Mouse (Mus musculus): ENCODE measurements around the gene Cxcl3. TPM values are rescaled to one million over a fixed set of nuclear protein-coding genes. Genes with fewer than 3 reads are reported as not detected.

The Cxcl3 gene
- total and polyA plus RNA-seq, 3 experiments: not detected

DNA sequence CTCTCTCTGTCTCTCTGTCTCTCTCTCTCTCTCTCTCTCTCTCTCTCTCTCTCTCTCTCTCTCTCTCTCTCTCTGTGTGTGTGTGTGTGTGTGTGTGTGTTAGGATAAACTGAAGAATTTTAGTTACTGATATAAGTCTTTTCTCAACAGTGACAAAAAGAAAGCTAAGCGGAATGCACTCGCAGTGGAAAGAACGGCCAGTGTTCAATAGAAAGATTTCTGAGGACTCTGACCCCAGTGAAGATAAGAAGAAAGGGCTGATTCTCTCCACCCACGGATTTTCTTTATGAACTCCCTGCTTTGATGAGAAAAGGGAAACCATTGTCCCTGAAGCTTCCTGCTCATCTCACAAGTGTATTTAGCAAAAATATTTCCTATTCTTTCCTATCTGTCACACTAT lies 25.6 kb upstream of the Cxcl3 start:
- Histone ChIP-seq H3K27ac (no peak overlapping the region), H3K36me3 (ENCODE audit: control insufficient read depth, insufficient read depth, low read length) (no peaks in the 10 kb centered on the region), H3K4me3 (no peak overlapping the region), H3K79me2 (replicated peaks; ENCODE audit: control insufficient read depth, insufficient read depth, low read length) (no peaks in the 10 kb centered on the region), H3K4me1 (ENCODE audit: control insufficient read depth, insufficient read depth, low read length) (peaks cover 3% of the 10 kb centered on the region), H3K27me3 (ENCODE audit: control insufficient read depth, insufficient read depth, low read length) (peaks cover 3% of the 10 kb centered on the region; the same call in 1 of the 2 replicates), H3K9ac (ENCODE audit: low read depth, low read length) (no peak overlapping the region)
- no peak for TF ChIP-seq CTCF (IDR thresholded peaks at IDR 0.05)
- TF ChIP-seq EP300 (IDR thresholded peaks at IDR 0.05; ENCODE audit: insufficient read depth, low read depth, low read length): no peak
- TF ChIP-seq POLR2A (IDR thresholded peaks at IDR 0.05; ENCODE audit: insufficient read depth, low read depth, low read length): no peak
- DNase-seq: no peak
- intact Hi-C loops (cut with DNase I): no loop called here
- 38% methylated on average over 4 of the region's 4 CpGs for WGBS

DNA sequence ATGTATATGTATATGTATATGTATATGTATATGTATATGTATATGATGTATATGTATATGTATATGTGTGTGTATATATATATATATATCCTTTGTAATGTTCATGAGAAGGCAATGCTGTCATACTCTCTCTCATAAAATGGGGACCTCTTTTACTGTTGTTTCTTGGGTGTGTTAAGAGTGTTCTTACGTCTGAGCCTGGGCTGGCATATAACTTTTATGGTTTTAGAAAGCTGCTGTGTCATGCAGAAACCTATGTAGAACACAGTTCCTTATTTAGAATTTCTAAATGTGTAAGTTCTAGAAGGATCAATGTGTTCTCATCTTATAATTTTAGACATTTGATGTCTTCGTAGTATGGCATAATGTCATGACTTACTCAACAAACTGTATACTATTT lies 25.1 kb upstream of the Cxcl3 start:
- Histone ChIP-seq H3K9ac (ENCODE audit: low read depth, low read length) (no peak overlapping the region), H3K27me3 (ENCODE audit: control insufficient read depth, insufficient read depth, low read length) (peaks cover 3% of the 10 kb centered on the region; the same call in 1 of the 2 replicates), H3K36me3 (ENCODE audit: control insufficient read depth, insufficient read depth, low read length) (no peaks in the 10 kb centered on the region), H3K27ac (no peak overlapping the region), H3K4me3 (no peak overlapping the region), H3K4me1 (ENCODE audit: control insufficient read depth, insufficient read depth, low read length) (peaks cover 3% of the 10 kb centered on the region), H3K79me2 (replicated peaks; ENCODE audit: control insufficient read depth, insufficient read depth, low read length) (no peaks in the 10 kb centered on the region)
- TF ChIP-seq POLR2A (IDR thresholded peaks at IDR 0.05; ENCODE audit: insufficient read depth, low read depth, low read length) (no peak), EP300 (IDR thresholded peaks at IDR 0.05; ENCODE audit: insufficient read depth, low read depth, low read length) (no peak), CTCF (IDR thresholded peaks at IDR 0.05) (no peak)
- intact Hi-C loops (cut with DNase I): no loop called here
- DNase-seq: no peak
- 91% methylated on average over 2 of the region's 2 CpGs for WGBS

GRCm38 (mm10) chr5:90761834-90762233 lies 24.1 kb upstream of the Cxcl3 start:
- no peaks in the 10 kb centered on the region for H3K36me3 ChIP-seq (ENCODE audit: control insufficient read depth, insufficient read depth, low read length)
- H3K4me3 ChIP-seq: no peak overlapping the region
- intact Hi-C loops (cut with DNase I): no loop called here
- TF ChIP-seq POLR2A (IDR thresholded peaks at IDR 0.05; ENCODE audit: insufficient read depth, low read depth, low read length) (no peak), EP300 (IDR thresholded peaks at IDR 0.05; ENCODE audit: insufficient read depth, low read depth, low read length) (no peak), CTCF (IDR thresholded peaks at IDR 0.05) (no peak)
- no peak overlapping the region for H3K27ac ChIP-seq
- H3K79me2 ChIP-seq (replicated peaks; ENCODE audit: control insufficient read depth, insufficient read depth, low read length): no peaks in the 10 kb centered on the region
- DNase-seq: no peak
- H3K9ac ChIP-seq (ENCODE audit: low read depth, low read length): no peak overlapping the region
- WGBS: 85% methylated on average over 3 of the region's 3 CpGs
- peaks cover 3% of the 10 kb centered on the region for H3K4me1 ChIP-seq (ENCODE audit: control insufficient read depth, insufficient read depth, low read length)
- H3K27me3 ChIP-seq (ENCODE audit: control insufficient read depth, insufficient read depth, low read length): peaks cover 3% of the 10 kb centered on the region; the same call in 1 of the 2 replicates

DNA sequence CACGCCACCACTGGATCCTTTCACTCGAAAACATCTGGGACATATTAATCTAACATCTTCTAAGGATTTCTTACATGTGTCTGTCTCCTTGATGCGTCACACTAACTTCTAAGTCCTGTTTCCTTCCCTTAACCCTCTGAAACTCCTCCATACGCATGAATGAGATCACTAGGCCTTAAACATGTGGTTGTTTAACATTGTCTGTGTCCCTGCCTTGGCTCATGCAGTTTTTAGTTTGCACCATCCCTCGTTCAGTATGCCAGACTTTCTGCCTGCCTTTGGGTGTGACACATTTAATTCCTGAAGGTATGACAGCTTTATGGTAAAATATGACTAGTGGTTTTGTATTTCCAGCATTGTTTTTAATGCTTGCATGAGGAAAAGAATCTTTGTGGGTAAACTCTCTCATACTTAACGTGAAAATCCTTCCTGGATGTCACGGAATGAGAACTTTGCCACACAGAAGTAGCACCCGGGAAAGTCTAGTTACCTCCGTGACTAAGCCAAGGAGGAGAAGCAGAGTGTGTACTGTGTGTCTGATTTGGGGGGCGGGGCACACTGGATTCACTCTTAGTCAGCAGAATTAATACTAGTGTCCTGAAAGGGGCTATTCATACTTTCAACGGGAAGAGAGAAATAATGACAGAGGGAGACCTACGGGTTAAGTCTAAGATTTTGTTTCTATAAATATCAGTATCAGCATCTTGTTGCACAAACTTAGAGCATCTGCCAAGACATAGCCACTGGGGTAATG lies 21.8 kb upstream of the Cxcl3 start:
- WGBS: 79% methylated on average over 12 of the region's 12 CpGs
- intact Hi-C loops (cut with DNase I): no loop called here
- Histone ChIP-seq H3K79me2 (replicated peaks; ENCODE audit: control insufficient read depth, insufficient read depth, low read length) (no peaks in the 10 kb centered on the region), H3K36me3 (ENCODE audit: control insufficient read depth, insufficient read depth, low read length) (no peaks in the 10 kb centered on the region), H3K9ac (ENCODE audit: low read depth, low read length) (no peak overlapping the region), H3K27ac (no peak overlapping the region), H3K4me3 (no peak overlapping the region), H3K27me3 (ENCODE audit: control insufficient read depth, insufficient read depth, low read length) (peaks cover 3% of the 10 kb centered on the region; the same call in 1 of the 2 replicates), H3K4me1 (ENCODE audit: control insufficient read depth, insufficient read depth, low read length) (0 out of 2 replicates have a peak, but pooled peaks cover 1% of the 10 kb centered on the region)
- TF ChIP-seq POLR2A (IDR thresholded peaks at IDR 0.05; ENCODE audit: insufficient read depth, low read depth, low read length) (no peak), CTCF (IDR thresholded peaks at IDR 0.05) (no peak)
- DNase-seq: no peak

DNA sequence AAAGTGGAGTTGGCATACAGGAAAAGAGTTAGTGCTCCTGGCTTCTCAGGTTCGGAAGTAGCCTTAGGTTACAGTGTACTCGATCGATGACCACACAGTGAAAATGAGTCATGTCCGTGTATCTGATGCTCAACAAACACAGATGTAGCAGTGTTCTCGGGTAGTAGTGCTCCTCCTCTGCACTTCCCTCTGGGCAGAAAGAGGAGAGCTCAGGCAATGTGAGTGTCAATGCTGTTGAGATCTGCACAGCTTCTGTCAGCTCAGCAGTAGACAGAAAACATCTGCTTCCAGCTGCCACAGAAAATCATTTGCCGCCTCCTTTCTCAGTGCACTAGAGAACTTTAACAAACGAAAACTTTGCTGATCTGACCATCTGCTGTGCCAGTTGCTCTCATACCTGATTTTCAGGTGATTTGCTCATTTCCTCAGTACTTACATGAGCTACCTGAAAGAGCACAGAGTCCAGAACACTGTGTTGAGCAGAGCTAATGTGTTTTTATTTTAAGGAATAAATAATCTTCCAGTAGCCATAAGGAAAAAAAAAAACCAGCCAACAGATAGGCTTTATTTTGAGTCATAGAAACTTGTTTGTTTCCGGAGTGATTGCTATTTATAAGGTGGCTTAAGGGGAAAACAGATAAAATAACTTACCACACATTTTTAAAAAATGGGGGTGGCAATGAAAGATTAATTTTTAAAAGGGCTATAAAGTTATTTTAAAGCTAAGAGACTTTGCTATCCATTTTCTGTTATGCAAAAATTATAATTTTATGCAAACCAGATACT lies 19.9 kb upstream of the Cxcl3 start:
- WGBS: 46% methylated on average over 8 of the region's 8 CpGs
- H3K9ac ChIP-seq (ENCODE audit: low read depth, low read length): no peak overlapping the region
- H3K79me2 ChIP-seq (replicated peaks; ENCODE audit: control insufficient read depth, insufficient read depth, low read length): no peaks in the 10 kb centered on the region
- no peak for DNase-seq
- no peaks in the 10 kb centered on the region for H3K36me3 ChIP-seq (ENCODE audit: control insufficient read depth, insufficient read depth, low read length)
- no peak overlapping the region for H3K27ac ChIP-seq
- TF ChIP-seq EP300 (IDR thresholded peaks at IDR 0.05; ENCODE audit: insufficient read depth, low read depth, low read length) (no peak), POLR2A (IDR thresholded peaks at IDR 0.05; ENCODE audit: insufficient read depth, low read depth, low read length) (no peak), CTCF (IDR thresholded peaks at IDR 0.05) (no peak)
- intact Hi-C loops (cut with DNase I): no loop called here
- H3K4me3 ChIP-seq: no peak overlapping the region
- 0 out of 2 replicates have a peak, but pooled peaks cover 1% of the 10 kb centered on the region for H3K4me1 ChIP-seq (ENCODE audit: control insufficient read depth, insufficient read depth, low read length)
- H3K27me3 ChIP-seq (ENCODE audit: control insufficient read depth, insufficient read depth, low read length): no peaks in the 10 kb centered on the region

DNA sequence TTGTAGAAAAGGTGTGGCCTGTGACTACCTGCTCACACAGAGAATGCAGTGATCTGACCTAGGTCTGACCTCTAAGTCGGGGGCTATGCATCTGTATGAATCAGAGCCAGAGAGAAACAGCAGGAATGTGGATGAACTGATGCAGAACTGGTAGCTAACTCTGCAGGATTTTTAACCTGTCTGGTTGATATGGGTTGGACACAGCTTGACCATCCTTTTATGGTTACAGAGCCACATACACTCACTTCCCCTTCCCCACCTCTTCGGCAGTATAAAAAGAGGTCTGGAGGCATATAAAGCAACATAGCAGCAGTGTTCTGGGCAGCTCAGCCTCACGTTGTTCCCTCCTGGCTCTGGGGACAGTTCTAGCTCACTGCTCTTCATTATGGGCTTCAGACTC lies 17.7 kb upstream of the Cxcl3 start, which contains the start of gene Ppbp:
Ppbp (plus strand) TSS at position 301 of the 400 bp plus-strand sequence.
- H3K36me3 ChIP-seq (ENCODE audit: control insufficient read depth, insufficient read depth, low read length): no peaks in the 10 kb centered on the region
- no peak within 1 kb of the TSS for H3K4me3 ChIP-seq
- intact Hi-C loops (cut with DNase I): no loop called here
- 66% methylated on average over 3 of the region's 3 CpGs for WGBS
- H3K9ac ChIP-seq (ENCODE audit: low read depth, low read length): no peak within 1 kb of the TSS
- H3K79me2 ChIP-seq (replicated peaks; ENCODE audit: control insufficient read depth, insufficient read depth, low read length): no peaks in the 10 kb centered on the region
- H3K27ac ChIP-seq: no peak within 1 kb of the TSS
- no peak for DNase-seq
- no peak for TF ChIP-seq EP300 (IDR thresholded peaks at IDR 0.05; ENCODE audit: insufficient read depth, low read depth, low read length)
- no peak for TF ChIP-seq CTCF (IDR thresholded peaks at IDR 0.05)
- TF ChIP-seq POLR2A (IDR thresholded peaks at IDR 0.05; ENCODE audit: insufficient read depth, low read depth, low read length): no peak
- no peaks in the 10 kb centered on the region for H3K27me3 ChIP-seq (ENCODE audit: control insufficient read depth, insufficient read depth, low read length)
- peaks cover 7% of the 10 kb centered on the region for H3K4me1 ChIP-seq (ENCODE audit: control insufficient read depth, insufficient read depth, low read length)

Measured in heart, adult 2 months (tissue).